Mouse (Mus musculus) CH12F3 (cell line): ENCODE data around the gene Cdc42se1.

Experiments used
- in situ Hi-C: fragments of 300-500 bp; cut with MboI; formaldehyde crosslinking; loops from 2 replicates; pipeline ENCODE4 v1.14.3; 2020; ENCODE audit warnings: low sequenced_read_pairs

Gene Cdc42se1

GRCm38 (mm10) chr3:95282381-95282864, 53.9 kb downstream of the Cdc42se1 start:
- in situ Hi-C loops = no loop called here

GRCm38 (mm10) chr3:95282865-95283588, 54.5 kb downstream of the Cdc42se1 start:
- in situ Hi-C loops = no loop called here

GRCm38 (mm10) chr3:95283589-95283941, 55.0 kb downstream of the Cdc42se1 start:
- in situ Hi-C loops = no loop called here

GRCm38 (mm10) chr3:95284062-95284461, 55.5 kb downstream of the Cdc42se1 start:
- in situ Hi-C loops = no loop called here

- in situ Hi-C loops = no loop called here
Observed at GRCm38 (mm10) chr3:95284501-95285281, 56.2 kb downstream of the Cdc42se1 start.

- in situ Hi-C loops = no loop called here
Observed at GRCm38 (mm10) chr3:95285390-95285789, 56.9 kb downstream of the Cdc42se1 start.
